Mouse (Mus musculus): ENCODE data around the gene Klf13. TPM values are rescaled to one million over a fixed set of nuclear protein-coding genes. Genes with fewer than 3 reads are reported as not detected.

Gene Klf13
- polyA plus RNA-seq, 1 experiment from 2014 or later: 29.6 TPM

- Histone ChIP-seq H3K4me1 (peaks cover 55% of the 10 kb centered on the region), H3K27ac (replicated peaks) (peak overlapping the region; percentile 38; the same call in 1 of the 2 replicates), H3K4me3 (no peak overlapping the region), H3K27me3 (ENCODE audit: low read depth, poor library complexity, severe bottlenecking) (no peaks in the 10 kb centered on the region), H3K36me3 (no peaks in the 10 kb centered on the region), H3K9me3 (replicated peaks) (no peaks in the 10 kb centered on the region)
- WGBS: 84% methylated on average over 5 of the region's 5 CpGs
- DNase-seq (ENCODE audit: low spot score): no peak
These were observed 30.8 kb downstream of the Klf13 start for GRCm38 (mm10) chr7:63907778-63908495.

- H3K36me3 ChIP-seq: no peaks in the 10 kb centered on the region
- H3K4me1 ChIP-seq: peaks cover 45% of the 10 kb centered on the region
- 91% methylated on average over 5 of the region's 5 CpGs for WGBS
- H3K27me3 ChIP-seq (ENCODE audit: low read depth, poor library complexity, severe bottlenecking): no peaks in the 10 kb centered on the region
- no peak for DNase-seq (ENCODE audit: low spot score)
- H3K4me3 ChIP-seq: no peak overlapping the region
- no peaks in the 10 kb centered on the region for H3K9me3 ChIP-seq (replicated peaks)
- no peak overlapping the region for H3K27ac ChIP-seq (replicated peaks)
These were observed 33.1 kb downstream of the Klf13 start for GRCm38 (mm10) chr7:63905642-63906041.

DNA sequence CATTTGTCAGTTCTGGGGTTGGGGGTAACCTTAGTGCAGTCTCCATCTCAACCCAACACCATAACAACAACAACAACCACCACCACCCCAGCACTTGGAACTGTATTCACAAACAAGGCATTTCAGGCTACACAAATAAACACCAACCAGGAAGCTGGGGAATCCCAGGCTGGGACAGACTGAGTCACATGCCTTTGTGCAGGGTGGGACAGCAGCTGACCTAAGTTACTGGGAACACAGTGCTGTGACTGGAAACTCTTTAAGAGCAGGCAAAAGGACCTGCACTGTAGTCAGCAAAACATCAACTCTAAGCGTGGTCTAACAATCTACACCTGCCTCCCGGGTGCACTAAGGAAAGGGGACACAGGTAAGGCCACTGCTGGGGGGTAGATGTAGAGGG is 33.5 kb downstream of the Klf13 start:
- WGBS: 94% methylated on average over 2 of the region's 2 CpGs
- H3K4me1 ChIP-seq: peaks cover 41% of the 10 kb centered on the region
- no peak overlapping the region for H3K27ac ChIP-seq (replicated peaks)
- H3K36me3 ChIP-seq: no peaks in the 10 kb centered on the region
- H3K27me3 ChIP-seq (ENCODE audit: low read depth, poor library complexity, severe bottlenecking): no peaks in the 10 kb centered on the region
- no peak for DNase-seq (ENCODE audit: low spot score)
- H3K4me3 ChIP-seq: no peak overlapping the region
- no peaks in the 10 kb centered on the region for H3K9me3 ChIP-seq (replicated peaks)

- WGBS: 79% methylated on average over 9 of the region's 9 CpGs
- no peaks in the 10 kb centered on the region for H3K36me3 ChIP-seq
- peaks cover 32% of the 10 kb centered on the region for H3K4me1 ChIP-seq
These were observed 34.9 kb downstream of the Klf13 start for GRCm38 (mm10) chr7:63903635-63904380.

DNA sequence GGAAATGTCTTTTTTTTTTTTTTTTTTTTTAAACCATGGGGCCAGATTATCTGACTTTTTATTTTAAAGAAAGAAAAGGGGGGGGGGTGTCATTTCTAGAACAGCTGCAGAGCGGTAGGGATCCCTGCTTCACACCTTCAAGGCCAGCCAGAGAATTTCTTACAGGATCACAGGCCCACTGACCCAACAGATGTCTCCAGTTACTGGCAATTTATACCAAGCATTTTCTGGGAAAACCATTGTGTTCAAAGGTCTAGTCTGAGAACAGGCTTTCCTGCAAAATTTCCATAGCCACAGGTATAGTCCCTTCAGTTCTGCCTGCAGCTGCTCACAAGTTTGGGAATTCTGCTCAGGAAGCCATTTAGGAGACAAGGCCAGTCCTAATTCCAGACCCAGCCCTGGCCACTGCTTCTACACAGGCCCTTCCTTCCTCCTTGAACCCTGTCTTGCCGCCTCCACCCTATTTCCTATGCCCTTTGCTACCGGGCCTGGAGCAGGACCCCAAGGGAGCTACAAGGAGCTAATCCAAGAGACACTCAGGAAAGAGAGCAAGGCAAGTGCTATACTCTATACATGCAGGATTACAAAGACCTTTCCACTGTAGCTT is 36.0 kb downstream of the Klf13 start:
- 61% methylated on average over 3 of the region's 3 CpGs for WGBS
- no peak overlapping the region for H3K27ac ChIP-seq (replicated peaks)
- H3K4me1 ChIP-seq: peaks cover 26% of the 10 kb centered on the region
- 0 out of 2 replicates have a peak, but pooled peaks cover 4% of the 10 kb centered on the region for H3K27me3 ChIP-seq (ENCODE audit: low read depth, poor library complexity, severe bottlenecking)
- no peak for DNase-seq (ENCODE audit: low spot score)
- H3K9me3 ChIP-seq (replicated peaks): no peaks in the 10 kb centered on the region
- no peaks in the 10 kb centered on the region for H3K36me3 ChIP-seq
- no peak overlapping the region for H3K4me3 ChIP-seq

More at GRCm38 (mm10) chr7:63903635-63904380, 34.9 kb downstream of the Klf13 start:
- H3K27ac ChIP-seq (replicated peaks): no peak overlapping the region
- no peaks in the 10 kb centered on the region for H3K27me3 ChIP-seq (ENCODE audit: low read depth, poor library complexity, severe bottlenecking)
- no peak for DNase-seq (ENCODE audit: low spot score)
- H3K9me3 ChIP-seq (replicated peaks): no peaks in the 10 kb centered on the region
- no peak overlapping the region for H3K4me3 ChIP-seq

DNA sequence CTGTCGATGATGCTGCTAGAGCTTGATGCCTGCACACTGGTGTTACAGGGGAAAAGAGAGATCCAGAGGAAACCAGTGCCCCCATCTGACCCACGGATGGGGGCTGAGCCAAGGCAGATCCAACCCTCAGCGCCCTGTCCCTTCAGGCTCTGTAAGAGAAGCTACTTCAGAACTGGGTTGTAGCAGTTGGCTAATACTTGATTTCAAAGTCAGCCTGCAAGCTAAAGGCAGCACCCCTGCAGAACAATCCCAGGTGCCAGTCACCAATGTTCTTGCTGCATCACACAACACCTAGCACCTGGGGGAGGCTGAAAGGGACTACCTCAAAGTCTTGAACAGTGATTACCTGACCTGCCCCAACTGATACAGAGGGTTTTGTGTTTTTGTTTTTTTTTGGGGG is 36.8 kb downstream of the Klf13 start:
- H3K4me3 ChIP-seq: no peak overlapping the region
- DNase-seq (ENCODE audit: low spot score): no peak
- H3K27ac ChIP-seq (replicated peaks): 0 out of 2 replicates have a peak overlapping the region, but pooled peaks have one; percentile 28
- no peaks in the 10 kb centered on the region for H3K9me3 ChIP-seq (replicated peaks)
- 0 out of 2 replicates have a peak, but pooled peaks cover 4% of the 10 kb centered on the region for H3K27me3 ChIP-seq (ENCODE audit: low read depth, poor library complexity, severe bottlenecking)
- no peaks in the 10 kb centered on the region for H3K36me3 ChIP-seq
- 62% methylated on average over 3 of the region's 3 CpGs for WGBS
- peaks cover 32% of the 10 kb centered on the region for H3K4me1 ChIP-seq

DNA sequence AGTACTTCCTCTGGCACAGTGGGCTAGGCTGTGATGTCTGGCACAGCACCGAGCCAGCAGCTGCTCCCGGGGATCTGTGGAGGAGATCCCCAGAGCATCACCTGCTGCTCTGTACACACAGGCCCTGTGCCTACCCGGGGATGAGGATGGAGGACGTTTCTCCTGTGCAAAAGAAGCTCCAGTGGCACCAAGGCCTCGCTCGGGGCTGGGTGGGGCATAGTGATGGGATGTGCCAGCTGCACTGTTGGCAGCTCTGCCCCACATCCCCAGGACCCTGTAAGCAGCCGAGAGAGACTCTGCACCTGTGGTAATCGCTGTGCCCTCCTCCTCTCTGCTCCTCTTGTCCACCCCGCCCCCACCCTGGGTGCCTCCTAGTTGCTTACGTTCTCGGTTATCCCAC is 37.4 kb downstream of the Klf13 start:
- Histone ChIP-seq H3K36me3 (no peaks in the 10 kb centered on the region), H3K9me3 (replicated peaks) (no peaks in the 10 kb centered on the region), H3K4me3 (no peak overlapping the region), H3K4me1 (peaks cover 38% of the 10 kb centered on the region), H3K27ac (replicated peaks) (0 out of 2 replicates have a peak overlapping the region, but pooled peaks have one; percentile 28), H3K27me3 (ENCODE audit: low read depth, poor library complexity, severe bottlenecking) (0 out of 2 replicates have a peak, but pooled peaks cover 4% of the 10 kb centered on the region)
- no peak for DNase-seq (ENCODE audit: low spot score)
- WGBS: 64% methylated on average over 11 of the region's 11 CpGs

DNA sequence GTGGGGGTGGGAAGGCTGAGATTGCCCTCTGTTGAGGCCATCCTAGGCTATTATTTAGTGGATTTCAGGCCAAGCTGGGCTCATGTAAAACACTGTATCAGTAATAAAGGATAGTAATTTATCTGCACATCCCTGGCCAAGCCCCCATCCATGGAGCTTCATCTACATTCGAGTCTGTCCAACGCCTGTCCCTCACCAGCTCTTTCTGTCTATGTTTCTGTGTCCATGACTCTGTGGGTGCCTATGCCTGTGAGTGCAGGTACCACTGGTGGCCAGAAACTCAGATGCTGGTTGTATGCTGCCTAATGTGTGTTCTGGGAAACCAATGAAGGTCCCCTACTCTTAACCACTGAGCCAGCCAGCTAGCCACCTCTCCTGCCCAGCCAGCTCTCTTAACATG is 38.3 kb downstream of the Klf13 start:
- Histone ChIP-seq H3K4me1 (peaks cover 41% of the 10 kb centered on the region), H3K27ac (replicated peaks) (no peak overlapping the region), H3K27me3 (ENCODE audit: low read depth, poor library complexity, severe bottlenecking) (0 out of 2 replicates have a peak, but pooled peaks cover 4% of the 10 kb centered on the region), H3K9me3 (replicated peaks) (no peaks in the 10 kb centered on the region), H3K36me3 (no peaks in the 10 kb centered on the region), H3K4me3 (no peak overlapping the region)
- DNase-seq (ENCODE audit: low spot score): no peak
- 93% methylated on average over 2 of the region's 2 CpGs for WGBS

DNA sequence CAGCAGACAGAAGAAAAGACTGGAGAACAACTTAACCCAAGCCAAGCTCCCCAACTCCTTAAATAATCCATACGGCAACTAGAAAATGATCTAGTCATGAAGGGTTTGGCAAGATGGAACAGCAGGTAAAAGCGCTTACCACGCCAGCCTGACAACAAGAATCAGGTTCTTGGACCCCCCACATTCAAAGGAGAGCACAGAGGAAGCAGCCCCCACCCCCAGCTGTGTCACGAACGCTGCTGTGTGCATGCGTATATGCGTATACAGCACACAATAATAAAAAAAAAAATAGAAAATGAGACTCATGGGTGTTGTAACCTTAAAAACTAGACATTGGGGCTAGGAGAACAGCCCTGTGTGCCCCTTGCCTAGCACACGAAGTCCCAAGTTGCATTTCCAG is 38.8 kb downstream of the Klf13 start:
- no peak overlapping the region for H3K27ac ChIP-seq (replicated peaks)
- H3K36me3 ChIP-seq: no peaks in the 10 kb centered on the region
- no peak for DNase-seq (ENCODE audit: low spot score)
- 0 out of 2 replicates have a peak, but pooled peaks cover 4% of the 10 kb centered on the region for H3K27me3 ChIP-seq (ENCODE audit: low read depth, poor library complexity, severe bottlenecking)
- H3K4me1 ChIP-seq: peaks cover 41% of the 10 kb centered on the region
- 87% methylated on average over 8 of the region's 8 CpGs for WGBS
- H3K9me3 ChIP-seq (replicated peaks): no peaks in the 10 kb centered on the region
- no peak overlapping the region for H3K4me3 ChIP-seq

DNA sequence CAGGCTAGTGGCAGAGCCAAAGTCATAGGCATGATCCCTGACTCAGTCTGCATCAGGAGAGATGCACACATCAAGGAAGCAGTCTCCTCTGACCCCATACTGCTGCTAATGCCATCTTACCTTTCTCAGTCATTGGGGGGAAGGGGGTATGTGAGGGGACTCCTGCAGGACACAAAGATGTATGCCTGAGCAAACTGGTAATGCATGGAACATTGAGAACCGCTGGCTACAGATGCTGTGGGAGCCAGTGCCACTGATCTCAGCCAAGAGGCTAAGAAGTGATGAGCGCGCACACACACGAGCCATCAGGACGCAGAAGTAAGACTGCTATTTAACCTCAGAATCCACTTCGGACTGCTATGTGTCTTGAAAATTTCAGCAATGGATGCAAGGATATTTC is 40.5 kb downstream of the Klf13 start:
- Histone ChIP-seq H3K27me3 (ENCODE audit: low read depth, poor library complexity, severe bottlenecking) (0 out of 2 replicates have a peak, but pooled peaks cover 4% of the 10 kb centered on the region), H3K9me3 (replicated peaks) (no peaks in the 10 kb centered on the region), H3K36me3 (no peaks in the 10 kb centered on the region), H3K27ac (replicated peaks) (no peak overlapping the region), H3K4me3 (no peak overlapping the region), H3K4me1 (peaks cover 41% of the 10 kb centered on the region)
- no peak for DNase-seq (ENCODE audit: low spot score)
- WGBS: 86% methylated on average over 6 of the region's 6 CpGs

GRCm38 (mm10) chr7:63897655-63898054 is 41.1 kb downstream of the Klf13 start:
- Histone ChIP-seq H3K4me1 (peaks cover 36% of the 10 kb centered on the region), H3K27ac (replicated peaks) (peak overlapping the region; percentile 76; the same call in 1 of the 2 replicates), H3K27me3 (ENCODE audit: low read depth, poor library complexity, severe bottlenecking) (0 out of 2 replicates have a peak, but pooled peaks cover 4% of the 10 kb centered on the region), H3K9me3 (replicated peaks) (no peaks in the 10 kb centered on the region), H3K36me3 (no peaks in the 10 kb centered on the region), H3K4me3 (peak overlapping the region; percentile 50; the same call in 1 of the 2 replicates)
- no peak for DNase-seq (ENCODE audit: low spot score)
- WGBS: 56% methylated on average over 3 of the region's 3 CpGs

DNA sequence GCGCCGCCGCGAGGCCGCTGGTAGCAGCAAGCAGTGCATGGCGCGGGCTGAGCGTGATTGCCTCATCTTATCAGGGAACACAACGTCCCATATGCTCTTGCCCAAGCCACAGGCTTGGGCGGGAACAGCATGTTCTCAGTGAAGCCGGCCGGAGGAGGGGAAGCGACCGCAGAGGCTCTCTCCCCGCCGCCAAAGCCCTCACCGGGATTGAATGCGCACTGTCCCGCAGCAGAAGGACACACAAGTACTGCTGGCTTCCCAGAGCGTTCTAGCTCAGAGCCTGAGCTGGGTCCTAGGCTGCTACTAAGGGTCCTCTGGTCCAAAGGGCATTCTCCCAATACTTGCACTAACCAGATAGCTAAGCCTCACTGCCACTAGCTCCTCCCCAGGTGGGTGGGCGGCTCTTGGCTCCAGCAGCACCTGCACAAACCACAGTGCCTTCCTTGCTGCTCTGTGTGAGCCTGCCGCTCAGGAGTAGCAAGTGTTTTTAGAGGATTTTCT is 41.7 kb downstream of the Klf13 start:
- DNase-seq (ENCODE audit: low spot score): peak; percentile 81
- Histone ChIP-seq H3K27ac (replicated peaks) (peak overlapping the region; percentile 76), H3K27me3 (ENCODE audit: low read depth, poor library complexity, severe bottlenecking) (0 out of 2 replicates have a peak, but pooled peaks cover 4% of the 10 kb centered on the region), H3K4me3 (peak overlapping the region; percentile 50), H3K4me1 (peaks cover 34% of the 10 kb centered on the region), H3K9me3 (replicated peaks) (no peaks in the 10 kb centered on the region), H3K36me3 (no peaks in the 10 kb centered on the region)
- WGBS: 1% methylated on average over 22 of the region's 22 CpGs
